Mouse (Mus musculus): ENCODE measurements at regions not wholly inside any gene's neighbourhood (a gene's known extent, or its start where the extent isn't known, plus 50 kb on each side); places are given as distances from the start of the nearest gene placed in this dataset.

DNA sequence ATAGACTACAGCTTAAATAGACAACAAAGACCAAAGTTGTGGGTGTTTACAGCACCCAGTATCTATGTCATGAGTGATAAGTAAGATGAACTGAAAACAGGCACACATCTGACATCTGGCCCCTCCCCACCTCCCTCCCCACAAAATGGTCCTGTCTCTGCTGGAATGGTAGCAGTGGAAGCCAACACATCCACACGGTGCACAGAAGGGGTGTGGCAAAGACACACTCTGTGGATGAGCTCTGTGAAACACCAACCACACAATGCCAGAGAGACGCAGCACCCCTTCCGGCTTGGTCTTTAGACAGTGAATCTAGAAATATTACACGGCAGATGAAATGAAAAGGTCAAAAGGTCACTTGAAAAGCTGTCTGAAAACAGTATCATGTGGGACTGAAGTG is 85.6 kb downstream of the Fgf18 start:
- DNase-seq (ENCODE audit: low read depth, low spot score): no peak

DNA sequence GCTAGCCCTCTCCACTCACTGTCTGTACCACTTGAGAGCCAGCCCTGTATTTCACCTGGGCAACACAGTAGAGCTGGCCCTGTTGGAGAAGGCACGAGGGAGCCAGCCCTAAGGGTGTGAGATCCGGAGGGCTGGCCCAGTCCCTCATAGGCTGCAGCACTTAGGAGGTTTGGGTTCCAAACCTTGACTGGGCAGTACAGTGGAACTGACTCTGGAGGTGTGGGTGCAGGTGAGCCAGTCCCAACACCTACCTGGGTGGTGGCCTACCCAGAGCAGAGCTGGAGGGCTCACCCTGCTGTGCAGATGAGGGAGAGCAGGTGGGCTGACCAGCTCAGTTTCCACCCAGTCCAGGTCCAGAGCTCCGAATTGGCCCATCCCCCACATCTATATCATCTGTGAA is 86.8 kb downstream of the Fgf18 start:
- no peak for DNase-seq (ENCODE audit: low read depth, low spot score)

GRCm38 (mm10) chr11:33050216-33050615 is 97.0 kb downstream of the Fgf18 start:
- DNase-seq (ENCODE audit: low read depth, low spot score): no peak

DNA sequence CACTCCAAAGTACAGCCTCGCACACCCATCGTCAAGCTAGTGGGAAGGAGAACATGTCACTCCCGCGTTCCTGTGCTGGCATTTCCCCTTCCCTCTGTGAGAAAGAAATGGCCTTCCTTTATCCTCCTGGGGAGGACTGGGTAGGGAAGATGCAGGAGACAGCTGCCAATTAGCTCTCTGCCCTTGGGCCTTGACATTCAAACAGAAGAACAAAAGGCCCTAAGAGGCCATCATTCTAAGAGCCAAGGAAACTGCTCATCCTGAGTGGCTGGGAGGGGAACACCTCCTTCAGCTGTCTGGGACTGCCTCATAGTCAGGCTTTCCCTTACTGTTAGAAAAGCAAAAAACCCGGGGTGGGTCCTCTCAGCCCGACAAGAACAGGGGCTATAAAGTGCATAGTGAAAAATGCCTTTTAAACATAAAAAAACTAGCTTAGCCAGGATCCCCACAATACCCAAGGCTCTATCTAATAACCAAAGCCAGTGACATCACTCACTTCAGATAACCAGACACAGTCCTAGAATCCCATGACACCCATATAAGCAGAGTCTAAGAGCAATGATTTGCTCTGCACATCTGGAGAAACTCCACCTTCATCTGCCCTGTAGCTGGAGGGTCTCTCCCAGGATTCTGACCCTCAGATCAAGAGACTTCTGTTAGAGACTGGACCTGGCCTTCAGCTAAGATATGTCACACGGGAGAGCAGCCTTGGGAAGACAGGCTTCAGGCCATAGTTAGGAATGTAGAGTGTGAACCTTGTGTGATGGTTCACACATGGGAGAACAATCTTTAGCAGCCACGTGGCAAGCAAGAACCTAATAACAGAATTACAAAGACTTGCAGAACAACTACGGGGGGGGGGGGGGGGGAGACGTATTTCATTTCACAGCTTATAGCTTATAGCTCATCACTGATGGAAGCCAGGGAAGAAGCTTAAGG is 107.1 kb downstream of the Fgf18 start:
- no peak for DNase-seq (ENCODE audit: low read depth, low spot score)

- DNase-seq (ENCODE audit: low read depth, low spot score): no peak
Observed at GRCm38 (mm10) chr11:33036367-33036766, 110.8 kb downstream of the Fgf18 start.

- peak; percentile 42 for DNase-seq (ENCODE audit: low read depth, low spot score)
Observed at GRCm38 (mm10) chr11:33028920-33029319, 118.3 kb downstream of the Fgf18 start.

GRCm38 (mm10) chr11:33027121-33027520 is 120.1 kb downstream of the Fgf18 start:
- no peak for DNase-seq (ENCODE audit: low read depth, low spot score)

GRCm38 (mm10) chr11:33013229-33014185 is 133.7 kb downstream of the Fgf18 start:
- no peak for DNase-seq (ENCODE audit: low read depth, low spot score)

DNA sequence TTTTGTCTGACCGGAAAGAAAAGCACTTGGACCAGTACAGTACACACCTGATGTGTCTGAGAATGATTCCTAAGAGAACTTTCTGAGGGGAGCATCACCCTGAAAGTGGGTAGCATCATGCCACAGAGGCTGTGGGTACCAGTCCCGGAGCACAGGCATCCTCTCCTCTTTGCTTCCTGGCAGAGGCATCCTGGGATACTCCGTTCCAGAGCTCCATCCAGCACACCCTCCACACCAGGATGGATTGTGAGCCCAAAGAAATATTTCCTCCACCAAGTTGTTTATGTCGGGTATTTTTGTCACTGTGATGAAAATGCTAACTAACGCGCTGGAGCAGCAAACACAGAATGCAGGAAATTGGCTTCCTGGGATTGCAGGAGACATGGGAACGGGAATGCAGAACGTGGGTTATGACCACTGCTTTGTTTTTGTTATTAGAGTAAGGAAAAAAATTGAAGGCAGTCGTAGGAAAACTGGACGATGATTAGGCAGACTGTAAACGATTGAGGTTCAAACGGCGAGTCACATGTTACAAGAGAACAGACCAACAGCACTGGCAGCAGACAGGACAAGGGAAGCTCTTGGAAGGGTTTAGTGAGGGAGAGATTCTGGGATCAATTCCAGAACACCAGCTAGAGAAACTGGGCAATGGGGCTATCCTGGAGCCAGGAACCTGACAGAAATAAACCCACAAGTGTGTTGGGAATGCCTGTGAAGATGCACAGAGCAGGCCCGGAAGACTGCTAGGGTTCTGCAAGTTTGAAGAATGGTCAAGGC is 134.6 kb downstream of the Fgf18 start:
- DNase-seq (ENCODE audit: low read depth, low spot score): no peak

DNA sequence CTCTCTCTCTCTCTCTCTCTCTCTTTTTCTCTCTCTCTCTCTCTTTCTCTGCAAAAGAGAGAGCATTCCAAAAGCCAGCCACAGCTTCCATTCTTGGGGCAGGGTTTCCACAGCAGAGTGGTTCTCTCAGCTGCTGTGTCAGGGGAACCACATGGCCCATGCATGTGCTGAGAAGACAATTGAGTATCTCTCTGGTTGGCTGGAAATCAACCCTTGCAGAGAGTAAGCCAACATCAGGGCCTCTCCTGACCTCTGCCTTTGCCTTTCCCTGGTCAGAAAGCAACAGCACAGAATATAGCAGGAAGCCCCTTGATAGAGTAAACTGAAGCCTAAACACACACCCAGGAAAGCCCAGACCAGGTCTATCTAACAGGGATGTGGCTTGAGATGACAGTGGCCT is 138.6 kb downstream of the Fgf18 start:
- no peak for DNase-seq (ENCODE audit: low read depth, low spot score)

- no peak for DNase-seq (ENCODE audit: low read depth, low spot score)
Observed at GRCm38 (mm10) chr11:33007826-33008530, 139.2 kb downstream of the Fgf18 start.

DNA sequence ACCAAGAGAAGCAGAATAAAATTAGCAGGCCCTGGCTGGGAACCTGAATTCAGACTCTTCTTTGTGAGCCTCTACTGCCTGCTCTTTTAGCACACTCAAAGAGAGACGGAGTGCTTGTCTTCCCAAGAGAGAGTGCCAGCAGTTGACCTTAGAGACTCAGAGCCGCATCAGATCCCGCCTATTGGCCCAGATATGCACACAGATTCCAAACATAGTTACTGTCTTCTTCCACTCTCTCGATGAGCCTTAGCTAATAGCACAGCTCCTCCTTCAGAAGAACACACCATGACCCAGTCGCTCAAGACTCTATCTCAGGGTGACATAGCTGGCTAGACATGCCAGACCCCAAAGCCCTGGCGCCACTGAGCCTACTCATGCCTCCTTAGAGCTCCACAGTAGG is 139.8 kb downstream of the Fgf18 start:
- DNase-seq (ENCODE audit: low read depth, low spot score): no peak

GRCm38 (mm10) chr11:33005183-33005582 is 142.0 kb downstream of the Fgf18 start:
- no peak for DNase-seq (ENCODE audit: low read depth, low spot score)

DNA sequence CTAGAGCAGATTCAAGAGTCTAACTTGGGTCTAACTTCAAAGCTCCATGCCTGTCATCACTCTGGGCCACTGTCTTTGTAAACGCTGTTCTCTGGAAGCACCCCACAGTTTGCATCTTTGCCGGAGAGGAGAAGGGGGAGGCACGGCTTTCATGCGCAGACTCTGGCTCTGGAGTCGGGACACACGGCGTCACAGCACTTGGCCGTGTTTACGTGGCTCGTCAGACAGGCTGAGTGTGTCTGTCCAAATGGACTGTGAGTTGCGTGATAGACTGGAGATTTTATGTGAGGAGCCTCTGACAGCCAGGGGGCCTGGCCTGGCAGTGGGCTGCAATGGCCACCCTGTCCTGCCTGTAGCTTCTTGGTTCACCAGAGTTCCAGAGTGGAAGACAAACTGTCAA is 142.6 kb downstream of the Fgf18 start:
- no peak for DNase-seq (ENCODE audit: low read depth, low spot score)

- DNase-seq (ENCODE audit: low read depth, low spot score): no peak
Observed at GRCm38 (mm10) chr11:32999684-33000255, 147.4 kb downstream of the Fgf18 start.

DNA sequence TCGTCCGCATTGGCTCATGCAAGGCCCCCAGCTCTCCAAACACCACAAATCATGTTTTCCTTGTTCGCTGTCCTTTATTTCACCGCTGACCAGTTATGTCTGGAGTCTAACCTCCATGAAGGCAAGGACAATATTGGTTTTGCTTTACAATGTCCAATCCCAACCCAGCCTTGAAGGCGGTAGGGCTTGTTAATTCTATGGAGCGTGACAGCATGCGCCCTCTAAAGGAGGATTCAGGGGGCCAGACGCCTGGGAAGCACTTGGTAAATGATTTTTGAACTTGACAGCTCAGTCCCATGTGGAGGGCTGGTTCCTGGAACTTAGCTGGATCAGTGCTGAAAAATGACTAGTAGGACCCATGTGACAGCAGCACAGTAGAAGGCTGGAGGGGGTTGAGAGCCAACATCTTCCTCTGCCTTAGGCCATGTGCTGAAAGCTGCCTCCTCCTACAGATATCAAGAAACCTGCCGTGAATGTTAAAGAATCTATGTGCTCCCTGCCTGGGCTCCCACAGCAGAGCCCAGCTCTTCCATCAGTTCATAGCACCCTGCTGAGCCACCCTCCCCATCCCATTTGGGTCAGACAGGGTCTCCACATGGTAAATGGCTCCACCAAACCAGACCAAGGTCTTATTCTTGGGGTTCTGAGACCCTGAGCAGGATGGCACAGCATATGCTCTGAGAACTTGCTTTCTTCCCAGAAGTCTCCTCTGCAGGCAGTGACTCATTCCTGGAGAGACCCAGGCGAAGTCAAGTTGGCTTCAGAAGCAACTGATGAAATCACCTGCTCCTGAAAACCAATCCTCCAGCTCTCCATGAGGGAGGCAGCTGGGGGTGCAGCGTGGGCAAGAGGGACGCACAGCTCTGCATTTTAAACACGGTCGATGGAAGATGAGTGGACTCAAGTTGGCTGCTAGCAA is 148.3 kb downstream of the Fgf18 start:
- DNase-seq (ENCODE audit: low read depth, low spot score): no peak

DNA sequence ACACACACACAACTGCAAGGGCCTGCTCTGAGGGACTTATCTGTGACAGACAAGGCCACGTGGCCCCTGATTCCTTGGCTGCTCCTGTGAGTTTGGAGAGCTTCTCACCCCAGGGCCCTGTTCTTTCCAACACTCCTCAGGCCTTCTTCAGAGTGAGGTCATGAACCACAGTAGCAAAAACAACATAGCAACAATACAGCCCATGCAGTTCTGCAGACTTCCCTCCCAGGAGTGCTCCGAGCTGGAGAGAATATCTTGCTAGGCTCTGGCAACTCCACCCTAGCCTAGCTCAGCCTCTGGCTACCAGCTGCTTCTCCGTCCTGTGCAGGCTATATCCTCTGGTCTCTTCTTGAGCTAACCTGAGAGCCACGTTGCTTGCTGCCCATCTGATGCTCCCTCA is 152.8 kb downstream of the Fgf18 start:
- DNase-seq (ENCODE audit: low read depth, low spot score): no peak

DNA sequence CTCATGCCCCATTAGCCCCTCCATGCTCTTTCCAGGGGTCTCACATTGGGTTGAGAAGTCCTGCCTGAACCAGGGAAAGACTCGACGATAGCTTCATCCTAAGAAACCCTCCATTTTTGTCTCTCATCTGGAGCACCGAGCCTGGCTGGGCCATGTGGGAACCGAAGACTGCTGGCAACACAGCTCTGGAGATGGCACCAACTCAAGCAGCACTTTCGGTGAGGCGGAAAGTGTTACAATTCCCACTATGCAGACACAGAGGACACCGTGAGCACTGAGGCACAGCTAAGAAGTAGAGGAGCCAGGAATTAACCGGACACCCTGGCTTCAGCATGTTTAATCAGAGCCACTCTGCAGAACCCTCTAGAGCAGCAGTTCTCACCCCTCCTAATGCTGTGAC is 153.8 kb downstream of the Fgf18 start:
- no peak for DNase-seq (ENCODE audit: low read depth, low spot score)

DNA sequence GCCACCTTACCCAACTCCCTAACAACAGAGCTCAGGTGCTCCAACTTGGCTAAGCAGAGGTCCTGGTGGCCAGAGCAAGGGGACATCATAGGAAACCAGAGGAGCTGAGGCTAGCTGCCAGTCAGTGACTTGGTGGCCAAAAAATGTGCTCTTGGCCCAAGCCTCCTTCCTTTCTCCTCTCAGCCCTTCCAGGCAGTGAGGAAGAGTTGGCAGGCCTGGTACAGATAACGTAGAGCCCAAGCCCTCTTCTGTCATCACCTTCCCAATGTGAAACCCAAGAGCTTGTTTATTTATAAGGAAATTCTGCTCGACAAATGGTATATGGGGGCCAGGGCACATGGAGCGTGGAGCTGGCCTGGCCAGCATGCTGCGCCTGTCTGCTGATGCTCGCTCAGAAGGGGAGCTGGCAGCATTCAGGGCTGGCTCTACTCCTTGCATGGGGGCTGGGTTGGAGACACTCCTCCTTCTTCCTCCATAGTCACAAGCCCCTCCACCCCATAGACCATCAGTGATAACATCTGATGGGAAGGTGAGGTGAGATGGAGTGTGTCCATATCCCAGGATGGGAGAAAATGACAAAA is 156.1 kb downstream of the Fgf18 start:
- DNase-seq (ENCODE audit: low read depth, low spot score): no peak

Measured in CD4-positive helper T cell, adult 2 months (primary cell).